Mouse (Mus musculus) embryonic facial prominence, embryonic 14.5 days (tissue): ENCODE data around the gene Crlf1. TPM values are rescaled to one million over a fixed set of nuclear protein-coding genes. Genes with fewer than 3 reads are reported as not detected.

Source experiments
- ATAC-seq: fragments of 200-750 bp; cut with Nextera tagmentation; 2 replicates; pipeline ENCODE4 v1.8.0; 2017; ENCODE audit warnings: low read depth, moderate number of reproducible peaks, moderate TSS enrichment
- DNase-seq: peaks from one replicate; pipeline ENCODE4 v3.0.0-alpha.2; 2015; ENCODE audit warnings: low spot score
- H3K27ac ChIP-seq: fragments of 300-500 bp; sonication (generic); replicated peaks from 2 replicates; pipeline ENCODE4 v1.5.1; 2014; ENCODE audit warnings: low read depth, mild to moderate bottlenecking, low read length, moderate library complexity
- H3K27me3 ChIP-seq: fragments of 300-500 bp; sonication (generic); replicated peaks from 2 replicates; pipeline ENCODE4 v1.6.1; 2014; ENCODE audit warnings: low read length; ENCODE audit not compliant: control insufficient read depth, insufficient read depth
- H3K36me3 ChIP-seq: fragments of 300-500 bp; sonication (generic); 2 replicates; pipeline ENCODE4 v1.6.1; 2014; ENCODE audit warnings: low read length, mixed read lengths; ENCODE audit not compliant: control insufficient read depth, insufficient read depth
- H3K4me1 ChIP-seq: fragments of 300-500 bp; sonication (generic); 2 replicates; pipeline ENCODE4 v1.6.1; 2014; ENCODE audit warnings: antibody characterized with exemption, low read length; ENCODE audit not compliant: control insufficient read depth, insufficient read depth
- H3K4me2 ChIP-seq: fragments of 300-500 bp; sonication (generic); 2 replicates; pipeline ENCODE4 v1.6.1; 2014; ENCODE audit warnings: low read depth, mild to moderate bottlenecking, low read length, moderate library complexity, mixed read lengths
- H3K4me3 ChIP-seq: fragments of 300-500 bp; sonication (generic); 2 replicates; pipeline ENCODE4 v1.5.1; 2014; ENCODE audit warnings: low read depth, mild to moderate bottlenecking, low read length
- H3K9ac ChIP-seq: fragments of 300-500 bp; sonication (generic); 2 replicates; pipeline ENCODE4 v1.6.1; 2014; ENCODE audit warnings: low read depth, mild to moderate bottlenecking, low read length, moderate library complexity, mixed read lengths
- H3K9me3 ChIP-seq: fragments of 300-500 bp; sonication (generic); 2 replicates; pipeline ENCODE4 v1.6.1; 2016; ENCODE audit warnings: low read length; ENCODE audit not compliant: control insufficient read depth
- WGBS: fragments of 180-500 bp; shearing (Covaris S2); extraction: QIAGEN DNeasy Blood & Tissue Kit; methylation state at CpG from one replicate; pipeline ENCODE4 v1.1.7; 2014; 5-methylcytosine and 5-hydroxymethylcytosine counted together
- polyA plus RNA-seq: library from polyadenylated mRNA; unstranded; fragments of >200 nt; fragmentation: Nextera tagmentation; extraction: Ambion mirVana; gene quantifications from 2 replicates; pipeline ENCODE4 v1.2.1, GENCODE M21; 2014

Crlf1 gene
- polyA plus RNA-seq, 1 experiment from 2014 or later = 68.1 TPM

DNA sequence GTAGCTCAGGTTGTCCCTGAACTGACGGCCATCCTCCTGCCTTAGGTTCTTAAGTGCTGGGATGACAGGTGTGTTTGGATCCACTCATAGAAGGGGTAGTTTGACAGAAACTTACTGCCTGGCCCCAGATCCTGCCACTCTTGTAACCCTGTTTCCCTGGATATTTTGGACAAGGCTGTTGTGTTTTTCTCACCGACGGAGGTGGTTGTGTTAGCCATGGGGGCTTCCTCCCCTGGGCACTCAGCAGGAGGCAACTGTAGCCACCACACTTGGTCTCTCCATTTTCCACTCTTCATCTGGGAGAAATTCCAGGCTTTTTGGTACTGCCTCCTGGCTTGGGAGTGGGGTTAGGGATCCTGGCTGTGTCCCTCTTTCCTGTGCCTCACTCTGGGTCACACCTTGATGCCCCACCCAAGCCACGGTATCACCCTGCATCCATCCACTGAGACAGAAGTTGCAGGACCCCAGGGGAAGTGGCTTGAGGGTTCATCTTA, 47.1 kb downstream of the Crlf1 start:
- ATAC-seq = no peak
- DNase-seq = no peak

DNA sequence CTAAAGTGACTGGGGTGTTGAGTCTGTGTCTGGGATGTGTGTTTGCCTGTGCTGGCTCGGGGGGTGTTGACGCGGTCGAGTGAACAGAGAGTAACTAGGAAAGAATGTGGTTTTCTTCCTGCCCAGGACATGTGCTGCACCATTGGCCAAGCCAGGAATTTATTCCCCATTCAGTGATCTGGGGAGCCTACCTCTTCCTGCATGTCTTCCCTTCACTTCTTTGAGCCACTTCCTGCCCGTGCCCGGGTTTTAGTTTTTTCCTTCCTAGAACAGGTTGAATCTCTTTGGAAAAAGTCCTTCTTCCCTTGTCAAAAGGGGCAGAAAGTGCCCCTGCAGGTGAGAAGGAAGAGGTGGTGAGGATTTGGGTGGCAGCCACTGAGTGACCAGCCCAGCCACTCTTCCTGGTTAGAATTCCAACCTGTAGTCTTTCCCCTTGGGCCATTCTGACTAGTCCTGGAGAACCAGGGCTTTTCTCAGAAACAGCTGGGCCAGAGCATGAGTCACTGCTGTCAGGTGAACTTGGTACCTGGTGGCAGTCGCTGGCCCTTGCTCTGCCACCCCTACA, 47.6 kb downstream of the Crlf1 start:
- Histone ChIP-seq H3K27ac (no peak overlapping the region), H3K9me3 (no peaks in the 10 kb centered on the region), H3K36me3 (peaks cover 14% of the 10 kb centered on the region), H3K27me3 (no peaks in the 10 kb centered on the region), H3K4me3 (peak overlapping the region; percentile 73), H3K9ac (peak overlapping the region; percentile 84), H3K4me2 (peak overlapping the region; percentile 87), H3K4me1 (peaks cover 14% of the 10 kb centered on the region)
- 44% methylated on average over 7 of the region's 7 CpGs for WGBS
- no peak for DNase-seq
- ATAC-seq = no peak

More for the DNA sequence above, 47.1 kb downstream of the Crlf1 start:
- no peaks in the 10 kb centered on the region for H3K27me3 ChIP-seq
- peak overlapping the region; percentile 94; the same call in 1 of the 2 replicates for H3K27ac ChIP-seq
- H3K4me3 ChIP-seq = peak overlapping the region; percentile 73
- peaks cover 14% of the 10 kb centered on the region for H3K4me1 ChIP-seq
- H3K9me3 ChIP-seq = no peaks in the 10 kb centered on the region
- peak overlapping the region; percentile 87 for H3K4me2 ChIP-seq
- WGBS = 12% methylated on average over 4 of the region's 4 CpGs
- H3K9ac ChIP-seq = peak overlapping the region; percentile 84
- peaks cover 20% of the 10 kb centered on the region for H3K36me3 ChIP-seq

DNA sequence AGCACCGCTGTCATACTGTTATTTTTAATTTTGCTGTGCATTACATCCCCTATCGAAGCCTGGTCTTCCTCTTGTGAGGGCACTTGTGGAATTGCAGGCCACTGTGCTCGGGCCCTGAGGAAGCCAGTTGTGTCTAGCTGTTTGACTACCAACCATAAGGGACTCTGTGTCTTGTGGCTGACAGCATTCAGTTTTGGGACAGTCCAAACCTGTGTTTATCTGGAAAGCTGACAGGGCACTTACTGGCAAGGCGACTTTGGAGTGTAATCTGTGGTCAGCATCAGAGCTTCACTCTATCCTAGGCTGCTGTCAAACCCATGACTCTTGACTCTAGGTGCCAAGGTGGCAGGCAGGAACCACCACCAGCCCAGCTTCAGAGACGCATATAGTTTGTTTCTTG, 48.1 kb downstream of the Crlf1 start:
- no peak for ATAC-seq
- H3K9ac ChIP-seq = peak overlapping the region; percentile 84

GRCm38 (mm10) chr8:70544200-70544687, 51.3 kb downstream of the Crlf1 start:
- WGBS = 69% methylated on average over 6 of the region's 6 CpGs
- Histone ChIP-seq H3K4me2 (no peak overlapping the region), H3K27me3 (no peaks in the 10 kb centered on the region), H3K4me3 (no peak overlapping the region), H3K27ac (no peak overlapping the region), H3K4me1 (peaks cover 14% of the 10 kb centered on the region), H3K9me3 (no peaks in the 10 kb centered on the region), H3K9ac (no peak overlapping the region), H3K36me3 (no peaks in the 10 kb centered on the region)
- no peak for ATAC-seq
- DNase-seq = no peak

More for the DNA sequence above, 48.1 kb downstream of the Crlf1 start:
- no peak for DNase-seq
- Histone ChIP-seq H3K36me3 (peaks cover 10% of the 10 kb centered on the region), H3K4me1 (peaks cover 14% of the 10 kb centered on the region), H3K27me3 (no peaks in the 10 kb centered on the region), H3K9me3 (no peaks in the 10 kb centered on the region), H3K4me2 (peak overlapping the region; percentile 87), H3K27ac (no peak overlapping the region), H3K4me3 (peak overlapping the region; percentile 73; the same call in 1 of the 2 replicates)
- WGBS = 75% methylated on average over 5 of the region's 5 CpGs

DNA sequence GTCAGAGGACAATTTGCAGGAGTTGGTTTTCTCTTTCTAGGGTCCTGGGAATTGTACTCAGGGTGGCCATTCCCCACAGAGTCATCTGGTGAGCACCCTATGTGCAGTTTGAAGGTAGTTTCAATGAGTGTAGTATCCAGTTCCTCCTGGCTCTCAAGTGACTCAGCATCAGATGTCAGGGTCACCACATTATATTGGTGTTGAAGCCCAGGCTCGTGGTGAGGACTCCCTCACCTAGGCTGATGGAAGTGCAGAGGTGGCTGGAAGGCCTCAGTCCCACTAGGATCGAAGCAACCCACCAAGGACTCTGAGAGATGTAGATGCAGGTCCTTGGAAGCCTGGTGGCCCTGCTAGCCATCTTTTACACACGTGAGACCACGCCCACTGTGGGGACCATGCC, 53.5 kb downstream of the Crlf1 start:
- H3K4me3 ChIP-seq = no peak overlapping the region
- H3K4me2 ChIP-seq = no peak overlapping the region
- DNase-seq = no peak
- no peak overlapping the region for H3K27ac ChIP-seq
- no peaks in the 10 kb centered on the region for H3K27me3 ChIP-seq
- H3K36me3 ChIP-seq = no peaks in the 10 kb centered on the region
- 84% methylated on average over 4 of the region's 4 CpGs for WGBS
- no peak overlapping the region for H3K9ac ChIP-seq
- no peak for ATAC-seq
- H3K4me1 ChIP-seq = peaks cover 2% of the 10 kb centered on the region; the same call in 1 of the 2 replicates
- no peaks in the 10 kb centered on the region for H3K9me3 ChIP-seq

DNA sequence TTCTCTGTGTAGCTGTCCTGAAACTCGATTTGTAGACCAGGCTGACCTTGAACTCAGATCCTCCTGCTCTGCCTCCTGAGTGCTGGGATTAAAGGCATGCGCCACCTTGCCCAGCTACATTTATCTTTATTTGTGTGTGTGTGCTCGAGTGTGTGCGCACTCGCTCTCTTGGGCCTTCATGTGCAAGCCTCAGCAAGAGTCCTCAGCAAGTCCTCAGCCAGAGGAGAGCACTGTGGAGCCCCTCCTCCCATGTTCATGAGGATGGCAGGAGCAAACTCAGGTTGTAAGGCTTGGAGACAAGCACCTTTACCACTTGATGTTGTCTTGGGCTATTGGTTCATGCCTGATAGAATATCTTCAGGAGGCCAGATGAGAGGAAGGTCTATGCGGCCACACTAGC, 54.8 kb downstream of the Crlf1 start:
- H3K4me1 ChIP-seq = no peaks in the 10 kb centered on the region
- no peak for ATAC-seq
- H3K9me3 ChIP-seq = no peaks in the 10 kb centered on the region
- no peaks in the 10 kb centered on the region for H3K27me3 ChIP-seq
- H3K36me3 ChIP-seq = no peaks in the 10 kb centered on the region
- DNase-seq = no peak
- H3K4me3 ChIP-seq = no peak overlapping the region
- H3K9ac ChIP-seq = no peak overlapping the region
- H3K27ac ChIP-seq = no peak overlapping the region
- WGBS = 89% methylated on average over 6 of the region's 6 CpGs
- H3K4me2 ChIP-seq = no peak overlapping the region

DNA sequence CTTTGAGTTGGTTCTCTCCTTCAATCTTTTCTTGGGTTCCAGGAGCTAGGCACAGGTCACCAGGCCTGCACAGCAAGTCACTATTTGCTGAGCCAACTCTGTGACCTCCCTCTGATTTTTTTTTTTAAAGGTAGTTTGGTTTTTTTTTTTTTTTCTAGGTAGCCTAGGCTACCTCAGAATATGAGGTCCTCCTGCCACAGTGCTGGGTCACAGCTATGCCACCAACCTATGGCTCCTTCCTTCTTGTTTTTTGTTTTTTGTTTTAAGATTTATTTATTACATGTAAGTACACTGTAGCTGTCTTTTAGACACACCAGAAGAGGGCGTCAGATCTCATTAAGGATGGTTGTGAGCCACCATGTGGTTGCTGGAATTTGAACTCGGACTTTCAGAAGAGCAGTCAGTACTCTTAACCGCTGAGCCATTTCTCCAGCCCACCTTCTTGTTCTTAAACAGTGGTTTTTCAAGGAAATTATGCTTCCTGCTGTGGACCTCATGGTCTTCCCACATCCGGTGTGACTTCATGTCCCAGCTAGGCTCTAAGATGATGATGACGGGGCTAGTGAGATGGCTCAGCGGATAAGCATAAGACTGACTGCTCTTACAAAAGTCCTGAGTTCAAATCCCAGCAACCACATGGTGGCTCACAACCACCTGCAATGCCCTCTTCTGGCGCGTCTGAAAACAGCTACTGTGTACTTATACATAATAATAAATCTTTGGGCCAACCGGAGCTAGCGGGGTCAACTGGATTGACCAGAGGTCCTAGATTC, 56.6 kb downstream of the Crlf1 start:
- Histone ChIP-seq H3K9me3 (no peaks in the 10 kb centered on the region), H3K27me3 (no peaks in the 10 kb centered on the region), H3K4me3 (no peak overlapping the region), H3K27ac (no peak overlapping the region), H3K9ac (no peak overlapping the region), H3K36me3 (no peaks in the 10 kb centered on the region), H3K4me2 (no peak overlapping the region), H3K4me1 (no peaks in the 10 kb centered on the region)
- WGBS = 91% methylated on average over 10 of the region's 10 CpGs
- ATAC-seq (no peak), DNase-seq (no peak)

DNA sequence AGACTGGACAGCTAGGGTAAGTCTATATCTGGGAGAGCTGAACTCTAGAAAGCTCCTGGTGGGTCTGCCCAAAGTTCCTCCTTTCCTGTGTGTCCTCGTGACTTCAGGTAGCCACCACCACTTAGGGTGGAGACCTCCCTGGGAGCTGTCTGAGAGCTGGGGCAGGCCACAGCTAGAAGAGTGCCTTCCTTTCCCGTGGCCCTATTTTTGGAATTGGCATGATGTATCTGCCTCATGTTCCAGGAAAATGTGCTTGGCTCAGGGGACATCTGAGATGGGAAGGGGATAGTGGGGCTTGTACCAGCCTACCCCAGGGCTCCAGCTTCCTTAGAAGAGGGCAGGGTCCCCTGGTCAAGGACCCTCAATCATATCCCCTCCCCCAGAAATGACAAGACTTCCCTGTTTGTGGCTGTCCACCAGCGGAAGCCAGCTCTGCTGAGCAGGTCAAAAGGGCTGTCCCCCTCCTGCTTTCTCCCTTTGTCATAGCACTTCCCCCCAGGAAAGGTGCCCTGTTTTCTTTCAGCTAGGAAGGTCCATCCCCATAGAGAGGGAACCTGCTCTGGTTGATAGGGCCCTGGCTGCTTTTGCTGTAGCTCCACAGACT, 58.7 kb downstream of the Crlf1 start:
- ATAC-seq = no peak
- 69% methylated on average over 3 of the region's 3 CpGs for WGBS

More for the DNA sequence above, 58.7 kb downstream of the Crlf1 start:
- DNase-seq = no peak
- H3K27me3 ChIP-seq = no peaks in the 10 kb centered on the region
- no peak overlapping the region for H3K4me2 ChIP-seq
- H3K4me3 ChIP-seq = no peak overlapping the region
- H3K27ac ChIP-seq = no peak overlapping the region
- H3K9ac ChIP-seq = no peak overlapping the region
- no peaks in the 10 kb centered on the region; the same call in 1 of the 2 replicates for H3K36me3 ChIP-seq
- no peaks in the 10 kb centered on the region for H3K9me3 ChIP-seq
- no peaks in the 10 kb centered on the region for H3K4me1 ChIP-seq
